Mouse (Mus musculus) embryonic fibroblast, embryonic 13.5 days (primary cell): Measurements from ENCODE around the gene Trip12. TPM values are rescaled to one million over a fixed set of nuclear protein-coding genes. Genes with fewer than 3 reads are reported as not detected.

Source experiments
- H3K27ac ChIP-seq: 2 replicates; pipeline ENCODE4 v1.5.1; 2012; ENCODE audit warnings: low read length, control low read depth, inconsistent platforms; ENCODE audit not compliant: insufficient read depth
- H3K4me1 ChIP-seq: 2 replicates; pipeline ENCODE4 v1.6.1; 2011; ENCODE audit warnings: low read length; ENCODE audit not compliant: control insufficient read depth, insufficient read depth
- H3K4me3 ChIP-seq: 2 replicates; pipeline ENCODE4 v1.5.1; 2011; ENCODE audit warnings: mild to moderate bottlenecking, control low read depth, low read length; ENCODE audit not compliant: insufficient read depth
- CTCF ChIP-seq: IDR thresholded peaks from 2 replicates; pipeline ENCODE4 v1.5.1; 2011; ENCODE audit warnings: mild to moderate bottlenecking, control low read depth, low read length, moderate library complexity, borderline replicate concordance; ENCODE audit not compliant: insufficient read depth
- POLR2A ChIP-seq: IDR thresholded peaks from 2 replicates; pipeline ENCODE4 v1.6.1; 2011; ENCODE audit warnings: low read depth, mild to moderate bottlenecking, control low read depth, low read length, moderate library complexity
- polyA plus RNA-seq: library from polyadenylated mRNA; stranded (reverse); fragments of >200 nt; gene quantifications from 2 replicates; pipeline ENCODE4 v1.2.4, GENCODE M21; 2011; ENCODE audit warnings: low read depth; ENCODE audit not compliant: missing spikeins, insufficient read length

Gene Trip12
- polyA plus RNA-seq, 1 experiment = 278 TPM

- no peak overlapping the region for H3K27ac ChIP-seq
- TF ChIP-seq POLR2A = no peak
- no peak for TF ChIP-seq CTCF
Observed at GRCm38 (mm10) chr1:84733799-84734198, 106.5 kb downstream of the Trip12 start.

DNA sequence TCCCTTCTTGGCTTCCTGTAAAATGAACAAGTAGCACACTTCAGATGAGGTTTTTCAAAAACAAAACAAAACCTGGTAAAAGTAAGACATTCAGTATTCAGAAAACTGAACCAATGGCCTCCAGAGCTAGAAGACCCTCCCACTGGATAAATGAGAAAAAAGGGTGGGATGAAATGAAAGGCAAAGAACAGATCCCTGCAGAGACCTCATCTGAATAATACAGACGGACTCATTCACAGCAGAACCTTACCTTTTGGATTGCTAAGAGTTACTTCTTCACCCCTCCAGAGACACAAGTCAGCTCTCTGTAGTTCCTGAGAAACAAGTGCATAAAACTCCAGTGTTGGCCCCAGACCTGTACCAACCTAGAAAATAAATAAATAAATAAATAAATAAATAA is 108.6 kb downstream of the Trip12 start:
- Histone ChIP-seq H3K27ac (no peak overlapping the region), H3K4me1 (no peaks in the 10 kb centered on the region), H3K4me3 (no peak overlapping the region)
- TF ChIP-seq POLR2A (no peak), CTCF (no peak)

More at GRCm38 (mm10) chr1:84733799-84734198, 106.5 kb downstream of the Trip12 start:
- no peaks in the 10 kb centered on the region for H3K4me1 ChIP-seq
- H3K4me3 ChIP-seq = no peak overlapping the region

- TF ChIP-seq POLR2A (no peak), CTCF (no peak)
- no peaks in the 10 kb centered on the region for H3K4me1 ChIP-seq
- no peak overlapping the region for H3K4me3 ChIP-seq
- no peak overlapping the region for H3K27ac ChIP-seq
Observed at GRCm38 (mm10) chr1:84722841-84723240, 117.5 kb downstream of the Trip12 start.

GRCm38 (mm10) chr1:84722371-84722770 is 117.9 kb downstream of the Trip12 start:
- no peak overlapping the region for H3K27ac ChIP-seq
- TF ChIP-seq POLR2A (no peak), CTCF (no peak)
- H3K4me1 ChIP-seq = no peaks in the 10 kb centered on the region
- H3K4me3 ChIP-seq = no peak overlapping the region

DNA sequence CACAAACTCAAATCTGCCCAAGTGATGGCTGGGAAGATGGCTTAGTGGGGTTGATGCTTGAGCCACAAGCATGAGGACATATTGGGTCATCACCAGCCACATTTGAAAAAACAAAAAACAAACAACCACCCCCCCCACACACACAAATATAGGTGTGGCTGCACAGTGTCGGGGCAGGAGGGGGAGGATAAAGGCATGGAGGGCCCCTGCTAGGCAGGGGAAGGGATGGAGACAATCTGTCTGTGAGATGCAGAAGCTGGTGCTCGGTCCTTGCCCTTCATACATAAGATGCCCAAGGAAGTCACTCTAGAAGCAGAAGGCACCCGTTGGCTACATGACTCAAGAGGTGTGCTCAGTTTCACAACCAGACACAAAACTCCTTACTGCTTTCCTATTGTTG is 118.4 kb downstream of the Trip12 start:
- TF ChIP-seq POLR2A = no peak
- TF ChIP-seq CTCF = no peak
- no peak overlapping the region for H3K27ac ChIP-seq
- H3K4me3 ChIP-seq = no peak overlapping the region
- H3K4me1 ChIP-seq = no peaks in the 10 kb centered on the region

DNA sequence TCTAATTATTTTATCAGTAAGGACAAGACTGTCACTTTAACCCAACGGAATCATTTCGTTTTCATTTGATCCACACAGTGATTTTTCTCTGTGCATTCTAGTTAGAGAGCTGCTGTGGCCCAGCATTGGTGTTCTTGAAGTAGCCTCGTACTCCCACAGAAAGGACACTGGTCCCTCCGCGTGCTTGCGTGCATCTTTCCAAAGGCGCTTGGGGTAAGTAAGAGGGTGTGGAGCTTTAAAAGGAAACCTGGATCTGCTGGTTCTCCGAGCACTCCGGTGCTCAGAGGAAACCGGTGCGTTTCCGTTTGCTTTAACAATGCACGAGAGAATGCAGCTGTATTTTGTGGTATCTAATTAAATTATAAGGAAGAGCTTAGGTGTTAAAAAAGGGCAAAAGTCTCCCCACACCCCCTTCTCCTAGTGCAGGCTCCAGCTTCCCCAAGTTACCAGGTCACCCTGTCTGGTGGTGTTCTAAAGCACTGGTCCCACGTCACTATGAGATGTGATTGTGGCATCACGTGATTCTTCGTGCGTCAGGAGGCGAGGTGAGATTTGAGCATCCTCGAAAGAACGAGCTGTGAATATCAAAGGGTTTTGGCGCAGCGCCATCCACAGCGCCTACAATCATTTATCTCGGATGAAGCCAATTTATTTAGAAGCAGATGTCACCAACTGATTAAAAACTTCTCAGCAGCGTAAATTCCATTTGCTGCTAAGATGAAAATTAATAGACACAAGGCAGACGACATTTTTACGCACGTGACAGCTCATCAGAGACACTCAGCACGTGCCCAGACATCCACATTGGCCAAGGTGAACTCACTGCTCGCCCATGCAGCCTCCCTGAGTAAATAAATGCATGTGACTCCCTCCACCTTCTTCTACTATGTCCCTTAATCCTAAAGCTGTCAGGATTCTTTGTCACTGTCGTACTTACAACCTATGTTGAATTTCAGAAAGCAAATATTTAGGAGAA is 130.2 kb downstream of the Trip12 start:
- H3K4me3 ChIP-seq = no peak overlapping the region
- TF ChIP-seq CTCF (no peak), POLR2A (no peak)
- no peaks in the 10 kb centered on the region for H3K4me1 ChIP-seq
- H3K27ac ChIP-seq = no peak overlapping the region

GRCm38 (mm10) chr1:84709406-84709805 is 130.9 kb downstream of the Trip12 start:
- no peaks in the 10 kb centered on the region for H3K4me1 ChIP-seq
- H3K27ac ChIP-seq = no peak overlapping the region
- no peak overlapping the region for H3K4me3 ChIP-seq
- no peak for TF ChIP-seq CTCF

DNA sequence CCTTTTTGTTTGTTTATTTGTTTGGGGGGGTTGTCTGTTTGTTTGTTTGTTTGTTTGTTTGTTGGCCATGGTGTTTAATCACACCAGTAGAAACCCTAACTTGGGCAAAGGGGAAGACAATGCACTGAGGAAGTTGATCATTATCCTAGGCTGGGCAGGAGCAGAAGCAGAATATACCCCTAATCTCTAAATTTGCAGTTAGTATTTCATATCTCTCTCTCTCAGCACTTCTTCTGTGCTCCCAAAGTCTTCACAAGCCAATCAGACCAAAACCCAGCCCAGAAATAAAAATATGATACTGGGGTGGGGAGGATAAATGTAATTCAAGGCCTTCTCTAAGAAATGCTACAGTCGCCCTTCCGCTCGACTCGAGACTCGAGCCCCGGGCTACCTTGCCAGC is 140.1 kb downstream of the Trip12 start:
- Histone ChIP-seq H3K4me3 (no peak overlapping the region), H3K27ac (no peak overlapping the region), H3K4me1 (no peaks in the 10 kb centered on the region)
- no peak for TF ChIP-seq CTCF

GRCm38 (mm10) chr1:84697136-84697535 is 143.2 kb downstream of the Trip12 start:
- H3K27ac ChIP-seq = no peak overlapping the region
- no peaks in the 10 kb centered on the region for H3K4me1 ChIP-seq
- no peak overlapping the region for H3K4me3 ChIP-seq
- TF ChIP-seq POLR2A (no peak), CTCF (no peak)

DNA sequence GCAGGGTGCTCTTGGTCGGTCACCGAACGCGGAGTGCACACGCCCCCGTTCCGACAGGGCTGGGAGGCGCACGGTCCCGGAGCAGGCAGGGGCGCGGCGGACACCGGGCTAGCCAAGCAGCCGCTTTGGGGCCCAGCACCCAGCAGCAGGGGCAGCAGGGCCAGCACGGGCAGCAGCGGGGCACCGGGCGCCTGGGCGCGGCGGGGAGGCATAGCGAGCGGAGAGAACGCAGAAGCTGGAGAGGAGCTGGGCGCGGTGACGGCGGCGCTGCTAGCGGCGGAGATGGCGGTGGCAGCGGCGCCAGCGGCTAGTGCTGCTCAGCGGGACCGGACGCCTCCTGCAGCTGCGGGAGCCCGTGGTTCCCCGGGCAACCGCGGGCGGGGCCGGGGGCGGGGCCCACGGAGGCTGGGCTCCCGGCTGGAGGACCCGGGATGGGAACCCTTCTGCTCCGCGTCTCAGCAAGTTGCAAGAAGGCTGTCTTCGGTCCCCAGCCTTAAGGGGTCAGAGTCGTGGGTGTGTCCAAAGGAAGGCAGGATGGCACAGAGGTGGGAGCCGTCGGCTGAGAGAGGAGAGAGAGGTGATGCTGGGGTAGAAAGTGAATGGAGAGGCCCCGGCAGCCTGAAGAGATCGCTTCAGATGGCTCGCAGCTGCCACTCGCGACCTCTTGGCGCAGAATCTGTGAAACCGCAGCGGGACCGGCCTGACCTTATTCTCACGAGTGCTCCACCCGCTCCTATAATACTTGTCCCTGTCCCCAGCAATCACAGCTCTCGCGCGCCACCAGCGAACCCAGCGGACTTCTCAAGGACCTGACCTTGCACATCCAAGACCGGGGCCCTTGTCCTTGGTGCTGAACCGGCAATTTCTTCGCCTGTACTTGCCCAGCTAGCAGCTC is 144.6 kb downstream of the Trip12 start, which contains the start of gene Dner:
Dner (minus strand) TSS at position 705 of the 895 bp plus-strand sequence.
- TF ChIP-seq CTCF (0 out of 2 replicates have a peak, but pooled peaks have one; percentile 7), POLR2A (no peak)
- Histone ChIP-seq H3K27ac (no peak within 1 kb of the TSS), H3K4me1 (no peaks in the 10 kb centered on the region), H3K4me3 (peak within 1 kb of the TSS; percentile 36)
